Mouse (Mus musculus) ES-Bruce4 (cell line): ENCODE data around the gene Csf2rb.

Experiments
- CTCF ChIP-seq: IDR thresholded peaks from one replicate; pipeline ENCODE4 v1.8.1; 2011; ENCODE audit warnings: low read depth, low read length
- EP300 ChIP-seq: IDR thresholded peaks from 2 replicates; pipeline ENCODE4 v1.6.1; 2011; ENCODE audit warnings: low read depth, low read length; ENCODE audit not compliant: insufficient read depth
- POLR2A ChIP-seq: IDR thresholded peaks from one replicate; pipeline ENCODE4 v1.8.1; 2011; ENCODE audit warnings: low read length; ENCODE audit not compliant: insufficient read depth

DNA sequence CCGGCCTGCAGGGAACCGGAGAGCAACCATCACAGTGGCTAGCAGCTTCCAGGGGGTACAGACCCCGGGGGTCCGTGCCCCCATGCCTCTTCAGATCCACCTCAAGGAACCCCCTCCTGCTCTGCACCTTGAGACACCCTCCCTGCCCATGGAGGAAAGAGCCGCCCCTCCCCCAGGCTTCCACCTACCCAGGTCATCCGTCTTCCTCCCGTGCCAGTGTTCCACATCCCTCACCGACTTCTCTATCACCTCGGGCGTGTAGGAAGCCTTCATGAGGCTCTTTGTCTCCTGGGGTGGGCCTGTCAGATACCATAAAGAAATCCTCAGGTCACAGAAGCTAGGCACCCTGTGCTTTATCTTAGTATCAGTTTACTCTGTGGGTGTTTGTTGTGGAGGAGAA, 53.0 kb downstream of the Csf2rb start:
- TF ChIP-seq CTCF (no peak), POLR2A (no peak), EP300 (no peak)
